Mouse (Mus musculus): ENCODE results near the gene Katnal1.

GRCm38 (mm10) chr5:148927717-148928223, 1.4 kb downstream of the Katnal1 start:
- no peak for TF ChIP-seq EP300 (IDR thresholded peaks at IDR 0.05; ENCODE audit: low read depth)
- TF ChIP-seq CTCF (IDR thresholded peaks at IDR 0.05; ENCODE audit: low read depth), result no peak

All from heart, postnatal 0 days (tissue).